Mouse (Mus musculus) heart, postnatal 0 days (tissue): ENCODE measurements around the gene Neurl1b. TPM values are rescaled to one million over a fixed set of nuclear protein-coding genes. Genes with fewer than 3 reads are reported as not detected.

Experiments used
- ATAC-seq: fragments of 200-750 bp; cut with Nextera tagmentation; 2 replicates; pipeline ENCODE4 v1.8.0; 2017; ENCODE audit warnings: low read depth, moderate number of reproducible peaks, moderate library complexity; ENCODE audit not compliant: insufficient read depth
- DNase-seq: peaks from one replicate; pipeline ENCODE4 v3.0.0-alpha.2; 2016; ENCODE audit warnings: low spot score
- H3K27ac ChIP-seq: fragments of 300-500 bp; sonication (generic); 2 replicates; pipeline ENCODE4 v1.5.1; 2014; ENCODE audit warnings: low read depth, mild to moderate bottlenecking
- H3K27me3 ChIP-seq: fragments of 300-500 bp; sonication (generic); 2 replicates; pipeline ENCODE4 v1.6.1; 2014; ENCODE audit warnings: low read length, mixed read lengths; ENCODE audit not compliant: control insufficient read depth, insufficient read depth
- H3K36me3 ChIP-seq: fragments of 300-500 bp; sonication (generic); replicated peaks from 2 replicates; pipeline ENCODE4 v1.6.1; 2014; ENCODE audit warnings: low read length, mixed read lengths; ENCODE audit not compliant: control insufficient read depth, insufficient read depth
- H3K4me1 ChIP-seq: fragments of 300-500 bp; sonication (generic); 2 replicates; pipeline ENCODE4 v1.6.1; 2014; ENCODE audit warnings: antibody characterized with exemption; ENCODE audit not compliant: control insufficient read depth, insufficient read depth
- H3K4me2 ChIP-seq: fragments of 300-500 bp; sonication (generic); 2 replicates; pipeline ENCODE4 v1.6.1; 2014; ENCODE audit warnings: low read depth, mild to moderate bottlenecking, low read length, moderate library complexity
- H3K4me3 ChIP-seq: fragments of 300-500 bp; sonication (generic); 2 replicates; pipeline ENCODE4 v1.5.1; 2014; ENCODE audit warnings: low read depth, low read length
- H3K9ac ChIP-seq: fragments of 300-500 bp; sonication (generic); replicated peaks from 2 replicates; pipeline ENCODE4 v1.6.1; 2014; ENCODE audit warnings: low read depth, low read length, mixed read lengths
- H3K9me3 ChIP-seq: fragments of 300-500 bp; sonication (generic); replicated peaks from 2 replicates; pipeline ENCODE4 v1.6.1; 2016; ENCODE audit warnings: low read length; ENCODE audit not compliant: control insufficient read depth
- CTCF ChIP-seq: IDR thresholded peaks from 2 replicates; pipeline ENCODE4 v1.5.1; 2016; ENCODE audit warnings: antibody characterized with exemption, control low read depth, low read depth
- EP300 ChIP-seq: IDR thresholded peaks from 2 replicates; pipeline ENCODE4 v1.6.1; 2016; ENCODE audit warnings: antibody characterized with exemption, low read depth
- WGBS: fragments of 180-500 bp; shearing (Covaris S2); extraction: QIAGEN DNeasy Blood & Tissue Kit; methylation state at CpG from one replicate; pipeline ENCODE4 v1.1.7; 2014; 5-methylcytosine and 5-hydroxymethylcytosine counted together
- polyA plus RNA-seq: library from polyadenylated mRNA; unstranded; fragments of >200 nt; fragmentation: Nextera tagmentation; extraction: Ambion mirVana; gene quantifications from 2 replicates; pipeline ENCODE4 v1.2.1, GENCODE M21; 2015
- total RNA-seq: library from RNA; depleted of rRNA; stranded (reverse); fragments of >200 nt; gene quantifications from 2 replicates; pipeline ENCODE4 v1.2.3, GENCODE M21; 2014; ENCODE audit warnings: low replicate concordance; rRNA removed

The Neurl1b gene
- total and polyA plus RNA-seq, 2 experiments from 2014 or later: 1.6 to 66.1 TPM

- DNase-seq (peak; percentile 84), ATAC-seq (peak; percentile 83)
- TF ChIP-seq CTCF: no peak
- 0 out of 2 replicates have a peak, but pooled peaks have one; percentile 54 for TF ChIP-seq EP300
- Histone ChIP-seq H3K27ac (peak overlapping the region; percentile 92), H3K9me3 (peaks cover 11% of the 10 kb centered on the region), H3K4me1 (peaks cover 38% of the 10 kb centered on the region), H3K4me2 (no peak overlapping the region), H3K4me3 (no peak overlapping the region), H3K27me3 (no peaks in the 10 kb centered on the region), H3K9ac (no peak overlapping the region), H3K36me3 (no peaks in the 10 kb centered on the region)
- WGBS: 30% methylated on average over 8 of the region's 8 CpGs
These were observed 74.2 kb downstream of the Neurl1b start for GRCm38 (mm10) chr17:26488711-26489403.

GRCm38 (mm10) chr17:26490072-26490471, 75.4 kb downstream of the Neurl1b start:
- Histone ChIP-seq H3K36me3 (no peaks in the 10 kb centered on the region), H3K9me3 (peaks cover 17% of the 10 kb centered on the region), H3K4me3 (no peak overlapping the region), H3K27ac (peak overlapping the region; percentile 92), H3K27me3 (no peaks in the 10 kb centered on the region), H3K4me1 (peaks cover 38% of the 10 kb centered on the region), H3K4me2 (no peak overlapping the region), H3K9ac (no peak overlapping the region)
- ATAC-seq (no peak), DNase-seq (no peak)
- 86% methylated on average over 10 of the region's 10 CpGs for whole genome bisulfite sequencing
- TF ChIP-seq CTCF (no peak), EP300 (no peak)

GRCm38 (mm10) chr17:26490910-26491309, 76.3 kb downstream of the Neurl1b start:
- no peaks in the 10 kb centered on the region for H3K36me3 ChIP-seq
- ATAC-seq: peak; percentile 71
- DNase-seq: peak; percentile 87
- H3K4me3 ChIP-seq: no peak overlapping the region
- H3K27ac ChIP-seq: peak overlapping the region; percentile 92
- H3K27me3 ChIP-seq: no peaks in the 10 kb centered on the region
- peaks cover 17% of the 10 kb centered on the region for H3K9me3 ChIP-seq
- TF ChIP-seq EP300 (peak; percentile 51; the same call in 1 of the 2 replicates), CTCF (no peak)
- 13% methylated on average over 2 of the region's 2 CpGs for WGBS
- H3K4me1 ChIP-seq: peaks cover 38% of the 10 kb centered on the region
- H3K9ac ChIP-seq: no peak overlapping the region
- H3K4me2 ChIP-seq: no peak overlapping the region

- WGBS: 95% methylated on average over 3 of the region's 3 CpGs
- Histone ChIP-seq H3K4me3 (no peak overlapping the region), H3K27me3 (no peaks in the 10 kb centered on the region), H3K9ac (no peak overlapping the region), H3K4me2 (no peak overlapping the region), H3K4me1 (peaks cover 36% of the 10 kb centered on the region), H3K9me3 (peaks cover 17% of the 10 kb centered on the region), H3K36me3 (no peaks in the 10 kb centered on the region), H3K27ac (peak overlapping the region; percentile 92; the same call in 1 of the 2 replicates)
- no peak for DNase-seq
- no peak for ATAC-seq
- no peak for TF ChIP-seq EP300
- TF ChIP-seq CTCF: no peak
These were observed 77.6 kb downstream of the Neurl1b start for GRCm38 (mm10) chr17:26492246-26492645.

GRCm38 (mm10) chr17:26494642-26495468, 80.2 kb downstream of the Neurl1b start:
- Histone ChIP-seq H3K27ac (peak overlapping the region; percentile 12; the same call in 1 of the 2 replicates), H3K4me2 (no peak overlapping the region), H3K4me3 (no peak overlapping the region), H3K27me3 (no peaks in the 10 kb centered on the region), H3K36me3 (no peaks in the 10 kb centered on the region), H3K4me1 (peaks cover 28% of the 10 kb centered on the region), H3K9me3 (peaks cover 17% of the 10 kb centered on the region), H3K9ac (no peak overlapping the region)
- ATAC-seq (no peak), DNase-seq (no peak)
- TF ChIP-seq CTCF: no peak
- no peak for TF ChIP-seq EP300
- 71% methylated on average over 4 of the region's 4 CpGs for WGBS

Other genes starting within 250 kb of the Neurl1b start
- gene Pdia2, start 215.7 kb upstream of the Neurl1b start, total RNA-seq: 0.85 TPM in 1 of 2 replicates, not detected in the other
- gene Pdia2, start 215.7 kb upstream of the Neurl1b start, polyA plus RNA-seq: 0.10 TPM in 1 of 2 replicates, not detected in the other
- gene Rgs11, start 211.9 kb upstream of the Neurl1b start, total RNA-seq: 1.5 and 6.4 TPM in 2 replicates
- gene Rgs11, start 211.9 kb upstream of the Neurl1b start, polyA plus RNA-seq: 1.2 and 1.5 TPM in 2 replicates
- gene Arhgdig, start 207.0 kb upstream of the Neurl1b start, total RNA-seq: 0.58 and 1.9 TPM in 2 replicates
- 1.4 TPM in 2 replicates for gene Arhgdig, start 207.0 kb upstream of the Neurl1b start, polyA plus RNA-seq
- 53.1 and 55.6 TPM in 2 replicates for gene Fam234a, start 170.6 kb upstream of the Neurl1b start, total RNA-seq
- 50.8 and 55.7 TPM in 2 replicates for gene Fam234a, start 170.6 kb upstream of the Neurl1b start, polyA plus RNA-seq
- gene Luc7l, start 161.9 kb upstream of the Neurl1b start, total RNA-seq: 36.7 and 41.5 TPM in 2 replicates
- 34.4 and 36.1 TPM in 2 replicates for gene Luc7l, start 161.9 kb upstream of the Neurl1b start, polyA plus RNA-seq
- gene Ergic1, start 146.7 kb downstream of the Neurl1b start, total RNA-seq: 148 and 152 TPM in 2 replicates
- 50.8 and 53.3 TPM in 2 replicates for gene Ergic1, start 146.7 kb downstream of the Neurl1b start, polyA plus RNA-seq
- 105 and 114 TPM in 2 replicates for gene Dusp1, start 147.3 kb downstream of the Neurl1b start, total RNA-seq
- gene Dusp1, start 147.3 kb downstream of the Neurl1b start, polyA plus RNA-seq: 23.1 and 24.0 TPM in 2 replicates
- gene Atp6v0e, start 248.4 kb downstream of the Neurl1b start, total RNA-seq: 224 and 298 TPM in 2 replicates
- 206 and 223 TPM in 2 replicates for gene Atp6v0e, start 248.4 kb downstream of the Neurl1b start, polyA plus RNA-seq